Mouse (Mus musculus): ENCODE measurements around the gene Mrtfa. TPM values are rescaled to one million over a fixed set of nuclear protein-coding genes. Genes with fewer than 3 reads are reported as not detected.

Gene Mrtfa
- polyA plus RNA-seq, 1 experiment from 2014 or later = 6.1 TPM

DNA sequence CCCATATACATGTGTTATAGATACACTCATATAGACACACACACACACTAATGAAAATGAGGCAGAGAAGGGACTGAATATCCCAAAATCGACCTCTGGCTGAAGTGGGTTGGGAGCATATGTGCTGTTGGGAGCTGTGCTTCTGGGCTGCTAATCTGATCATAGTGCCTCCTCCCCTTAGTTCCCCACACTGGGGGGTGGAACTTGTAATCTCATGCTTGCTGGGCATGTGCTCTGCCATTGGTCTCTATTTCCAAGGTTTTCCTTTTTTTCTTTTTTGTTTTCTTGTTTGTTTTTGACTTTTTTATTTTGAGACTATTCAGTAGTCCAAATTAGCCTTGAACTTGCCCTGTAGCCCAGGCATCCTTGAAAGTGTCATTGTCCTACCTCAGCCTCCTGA, 202.2 kb downstream of the Mrtfa start:
- Histone ChIP-seq H3K4me2 (ENCODE audit: low read depth, low read length) (no peak overlapping the region), H3K4me1 (ENCODE audit: control insufficient read depth, low read depth, low read length) (peaks cover 5% of the 10 kb centered on the region; the same call in 1 of the 2 replicates), H3K9me3 (replicated peaks; ENCODE audit: control insufficient read depth, low read length) (no peaks in the 10 kb centered on the region), H3K27ac (ENCODE audit: low read length) (no peak overlapping the region), H3K9ac (ENCODE audit: low read depth, low read length) (no peak overlapping the region), H3K27me3 (ENCODE audit: control insufficient read depth, insufficient read depth, low read depth, low read length) (no peaks in the 10 kb centered on the region), H3K36me3 (ENCODE audit: control insufficient read depth, insufficient read depth) (no peaks in the 10 kb centered on the region), H3K4me3 (ENCODE audit: low read depth, low read length) (no peak overlapping the region)
- no peak for ATAC-seq (ENCODE audit: low read depth)
- WGBS (ENCODE audit: insufficient replicate concordance) = 18% methylated on average over 1 of the region's 1 CpGs

DNA sequence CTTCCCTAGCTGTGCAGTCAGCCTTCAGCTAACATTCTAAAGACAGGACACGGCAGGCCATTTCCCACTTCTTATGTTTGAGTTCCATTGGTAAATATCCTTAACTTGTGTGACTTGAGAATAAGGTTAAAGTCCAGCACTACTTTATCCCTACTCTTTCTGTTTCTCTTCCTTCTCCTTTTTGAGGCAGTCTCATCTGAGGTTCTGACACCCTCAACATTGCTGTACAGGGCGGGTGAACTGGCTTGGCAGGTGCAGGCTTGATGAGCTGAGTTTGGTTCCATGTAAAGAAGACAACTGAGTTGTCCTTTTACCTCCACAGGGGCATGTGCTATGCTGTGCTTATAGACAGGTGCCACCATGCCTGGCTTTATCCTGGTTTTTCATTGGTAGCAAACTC, 207.3 kb downstream of the Mrtfa start:
- 82% methylated on average over 2 of the region's 2 CpGs for WGBS (ENCODE audit: insufficient replicate concordance)
- no peak overlapping the region for H3K4me3 ChIP-seq (ENCODE audit: low read depth, low read length)
- no peaks in the 10 kb centered on the region for H3K27me3 ChIP-seq (ENCODE audit: control insufficient read depth, insufficient read depth, low read depth, low read length)
- no peak overlapping the region for H3K27ac ChIP-seq (ENCODE audit: low read length)
- H3K9me3 ChIP-seq (replicated peaks; ENCODE audit: control insufficient read depth, low read length) = no peaks in the 10 kb centered on the region
- H3K9ac ChIP-seq (ENCODE audit: low read depth, low read length) = no peak overlapping the region
- peaks cover 18% of the 10 kb centered on the region for H3K4me1 ChIP-seq (ENCODE audit: control insufficient read depth, low read depth, low read length)
- ATAC-seq (ENCODE audit: low read depth) = no peak
- H3K36me3 ChIP-seq (ENCODE audit: control insufficient read depth, insufficient read depth) = no peaks in the 10 kb centered on the region
- no peak overlapping the region for H3K4me2 ChIP-seq (ENCODE audit: low read depth, low read length)

DNA sequence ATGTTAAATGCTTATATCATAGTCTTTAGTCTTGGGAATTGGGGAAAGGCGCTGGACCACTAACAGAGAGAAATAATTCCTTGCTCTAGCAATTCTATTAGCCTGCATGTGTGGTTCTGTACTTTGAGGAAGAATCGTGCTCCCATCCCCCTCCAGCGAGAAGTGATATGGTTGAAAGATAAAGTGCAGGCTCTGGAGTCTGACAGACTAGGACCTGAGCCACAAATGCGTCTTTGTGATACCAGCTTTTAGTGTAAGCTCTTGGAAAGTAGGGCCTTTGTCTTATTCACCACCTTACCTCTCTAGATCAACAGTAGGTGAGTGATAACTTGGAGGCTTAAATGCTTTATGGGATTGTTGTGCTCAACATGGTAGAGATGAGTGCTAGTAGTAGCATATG, 209.4 kb downstream of the Mrtfa start:
- Histone ChIP-seq H3K4me3 (ENCODE audit: low read depth, low read length) (no peak overlapping the region), H3K27me3 (ENCODE audit: control insufficient read depth, insufficient read depth, low read depth, low read length) (no peaks in the 10 kb centered on the region), H3K4me1 (ENCODE audit: control insufficient read depth, low read depth, low read length) (peaks cover 20% of the 10 kb centered on the region), H3K36me3 (ENCODE audit: control insufficient read depth, insufficient read depth) (no peaks in the 10 kb centered on the region), H3K4me2 (ENCODE audit: low read depth, low read length) (no peak overlapping the region), H3K9ac (ENCODE audit: low read depth, low read length) (no peak overlapping the region), H3K27ac (ENCODE audit: low read length) (no peak overlapping the region), H3K9me3 (replicated peaks; ENCODE audit: control insufficient read depth, low read length) (no peaks in the 10 kb centered on the region)
- ATAC-seq (ENCODE audit: low read depth) = peak; percentile 49
- WGBS (ENCODE audit: insufficient replicate concordance) = 34% methylated on average over 4 of the region's 4 CpGs

DNA sequence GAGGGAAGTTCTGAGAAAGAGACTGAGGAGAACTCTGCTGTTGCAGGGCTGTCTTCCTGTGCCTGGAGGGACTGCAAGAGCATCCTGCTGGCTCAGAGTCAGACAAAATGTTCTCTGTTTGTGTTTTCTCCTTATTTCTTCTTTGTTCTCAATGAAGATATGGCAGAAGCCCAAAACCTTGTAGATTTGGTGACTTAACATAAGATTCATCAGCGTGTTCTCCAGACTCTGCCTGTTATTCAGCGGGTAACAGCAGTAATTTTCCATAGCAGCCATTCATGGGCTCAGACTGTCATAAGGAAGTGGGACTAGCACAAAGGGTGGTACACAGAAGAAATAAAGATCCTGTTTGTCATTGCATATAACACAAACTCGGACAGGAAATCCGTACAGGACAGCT, 210.9 kb downstream of the Mrtfa start:
- Histone ChIP-seq H3K27ac (ENCODE audit: low read length) (no peak overlapping the region), H3K36me3 (ENCODE audit: control insufficient read depth, insufficient read depth) (no peaks in the 10 kb centered on the region), H3K4me2 (ENCODE audit: low read depth, low read length) (no peak overlapping the region), H3K9ac (ENCODE audit: low read depth, low read length) (no peak overlapping the region), H3K27me3 (ENCODE audit: control insufficient read depth, insufficient read depth, low read depth, low read length) (no peaks in the 10 kb centered on the region), H3K9me3 (replicated peaks; ENCODE audit: control insufficient read depth, low read length) (no peaks in the 10 kb centered on the region), H3K4me1 (ENCODE audit: control insufficient read depth, low read depth, low read length) (peaks cover 20% of the 10 kb centered on the region), H3K4me3 (ENCODE audit: low read depth, low read length) (no peak overlapping the region)
- no peak for ATAC-seq (ENCODE audit: low read depth)
- WGBS (ENCODE audit: insufficient replicate concordance) = 65% methylated on average over 4 of the region's 4 CpGs

DNA sequence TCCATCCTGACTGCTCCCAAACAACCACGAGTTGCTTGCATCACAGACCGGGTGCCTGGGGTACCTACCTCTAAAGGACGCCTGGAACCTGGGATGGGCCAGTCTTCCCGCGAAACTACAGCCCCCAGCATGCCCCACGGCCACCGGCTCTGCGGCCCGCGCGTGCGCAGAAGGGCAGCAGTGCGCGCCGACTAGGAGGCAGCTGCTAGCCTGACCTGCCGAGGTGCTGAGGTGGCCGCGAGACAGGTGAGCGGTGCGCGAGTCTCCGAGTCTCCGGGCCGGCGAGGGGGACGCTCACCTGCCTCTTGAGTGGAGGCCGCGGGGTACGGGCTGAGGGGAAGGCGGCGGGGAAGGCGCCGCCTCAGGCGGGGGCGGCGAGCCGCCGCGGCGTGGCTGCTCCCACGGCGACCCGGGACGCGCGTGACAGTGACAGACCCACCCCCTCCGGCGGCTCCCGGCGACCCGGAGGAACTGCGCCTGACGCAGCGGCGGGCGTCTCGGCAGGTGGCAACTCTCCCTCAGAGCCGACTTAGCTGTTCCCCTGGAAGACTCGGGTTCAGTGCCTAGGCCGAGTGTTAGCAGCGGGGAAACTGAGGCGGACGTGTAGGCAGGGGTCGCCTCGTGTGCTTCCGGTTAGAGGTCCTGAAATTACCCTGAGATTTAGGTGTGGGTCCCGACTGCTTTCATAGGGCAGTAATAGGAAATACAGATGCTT, 212.8 kb downstream of the Mrtfa start, which contains the start of gene Sgsm3:
Gene Sgsm3 (plus strand): TSS at position 146 of the 715 bp plus-strand sequence.
- Histone ChIP-seq H3K27ac (ENCODE audit: low read length) (0 out of 2 replicates have a peak within 1 kb of the TSS, but pooled peaks have one; percentile 7), H3K9ac (ENCODE audit: low read depth, low read length) (peak within 1 kb of the TSS; percentile 82), H3K36me3 (ENCODE audit: control insufficient read depth, insufficient read depth) (no peaks in the 10 kb centered on the region), H3K27me3 (ENCODE audit: control insufficient read depth, insufficient read depth, low read depth, low read length) (no peaks in the 10 kb centered on the region), H3K4me3 (ENCODE audit: low read depth, low read length) (peak within 1 kb of the TSS; percentile 85), H3K4me2 (ENCODE audit: low read depth, low read length) (peak within 1 kb of the TSS; percentile 89), H3K9me3 (replicated peaks; ENCODE audit: control insufficient read depth, low read length) (no peaks in the 10 kb centered on the region), H3K4me1 (ENCODE audit: control insufficient read depth, low read depth, low read length) (peaks cover 20% of the 10 kb centered on the region)
- ATAC-seq (ENCODE audit: low read depth) = peak; percentile 90
- under 1% methylated on average over 67 of the region's 67 CpGs for WGBS (ENCODE audit: insufficient replicate concordance)

DNA sequence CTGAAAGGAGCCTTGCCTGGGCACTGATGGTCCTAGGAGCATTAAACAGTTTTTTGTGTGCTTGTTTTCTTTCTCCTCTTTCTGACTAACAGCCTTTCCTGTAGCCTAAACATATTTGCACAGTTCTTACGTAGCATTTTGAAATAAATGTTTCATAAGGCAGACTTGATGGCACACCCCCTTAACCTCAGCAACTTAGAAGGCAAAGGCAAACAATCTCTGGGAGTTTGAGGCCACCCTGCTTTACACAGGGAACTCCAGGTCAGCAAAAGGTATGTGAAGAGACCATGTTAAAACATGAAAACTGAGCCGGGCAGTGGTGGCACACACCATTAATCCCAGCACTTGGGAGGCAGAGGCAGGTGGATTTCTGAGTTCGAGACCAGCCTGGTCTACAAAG, 214.9 kb downstream of the Mrtfa start:
- no peak overlapping the region for H3K4me2 ChIP-seq (ENCODE audit: low read depth, low read length)
- no peak for ATAC-seq (ENCODE audit: low read depth)
- no peak overlapping the region for H3K27ac ChIP-seq (ENCODE audit: low read length)
- H3K4me3 ChIP-seq (ENCODE audit: low read depth, low read length) = no peak overlapping the region
- WGBS (ENCODE audit: insufficient replicate concordance) = 68% methylated on average over 3 of the region's 3 CpGs
- peaks cover 16% of the 10 kb centered on the region for H3K4me1 ChIP-seq (ENCODE audit: control insufficient read depth, low read depth, low read length)
- no peaks in the 10 kb centered on the region for H3K36me3 ChIP-seq (ENCODE audit: control insufficient read depth, insufficient read depth)
- H3K9ac ChIP-seq (ENCODE audit: low read depth, low read length) = no peak overlapping the region
- no peaks in the 10 kb centered on the region for H3K9me3 ChIP-seq (replicated peaks; ENCODE audit: control insufficient read depth, low read length)
- no peaks in the 10 kb centered on the region for H3K27me3 ChIP-seq (ENCODE audit: control insufficient read depth, insufficient read depth, low read depth, low read length)

DNA sequence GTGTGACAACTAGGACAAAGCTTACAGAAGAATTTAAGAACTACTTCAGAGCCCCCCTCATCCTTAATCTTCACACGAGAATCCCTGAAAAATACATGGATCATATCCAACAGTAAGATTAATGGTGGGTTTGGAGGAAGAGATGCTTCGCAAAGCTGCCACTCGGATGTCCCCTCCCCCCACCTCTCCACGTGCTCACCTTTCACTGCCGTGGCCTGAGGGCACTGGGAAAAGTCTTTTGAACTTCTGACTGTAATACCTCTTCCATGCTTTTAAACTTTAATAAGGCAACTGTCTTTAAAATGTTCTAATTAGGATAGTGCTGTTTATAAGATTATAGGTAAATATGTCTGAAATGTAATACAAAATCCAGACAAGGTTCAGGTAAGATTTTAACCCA, 216.2 kb downstream of the Mrtfa start:
- Histone ChIP-seq H3K9ac (ENCODE audit: low read depth, low read length) (no peak overlapping the region), H3K4me1 (ENCODE audit: control insufficient read depth, low read depth, low read length) (peaks cover 13% of the 10 kb centered on the region), H3K27me3 (ENCODE audit: control insufficient read depth, insufficient read depth, low read depth, low read length) (no peaks in the 10 kb centered on the region), H3K27ac (ENCODE audit: low read length) (no peak overlapping the region), H3K4me3 (ENCODE audit: low read depth, low read length) (no peak overlapping the region), H3K4me2 (ENCODE audit: low read depth, low read length) (no peak overlapping the region), H3K36me3 (ENCODE audit: control insufficient read depth, insufficient read depth) (peaks cover 2% of the 10 kb centered on the region; the same call in 1 of the 2 replicates), H3K9me3 (replicated peaks; ENCODE audit: control insufficient read depth, low read length) (no peaks in the 10 kb centered on the region)
- WGBS (ENCODE audit: insufficient replicate concordance) = 44% methylated on average over 5 of the region's 5 CpGs
- ATAC-seq (ENCODE audit: low read depth) = no peak

DNA sequence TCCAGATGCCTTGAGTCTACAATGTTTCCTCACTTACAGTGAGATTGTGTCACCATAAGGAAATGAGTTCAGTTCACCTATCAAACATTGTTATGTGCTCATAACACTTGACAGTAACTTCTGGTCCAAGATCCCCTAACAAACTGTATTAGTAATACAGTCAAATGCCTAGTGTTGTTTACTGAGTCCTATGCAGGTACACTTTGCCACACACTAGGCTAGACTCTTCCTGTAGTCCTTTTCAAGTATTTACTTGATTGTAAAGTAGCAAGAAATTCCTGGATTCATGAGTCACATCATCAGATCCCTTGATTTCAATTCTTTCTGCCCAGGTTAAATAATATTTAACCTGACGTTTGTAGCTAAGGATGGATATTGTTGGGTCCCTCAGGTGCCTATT, 221.2 kb downstream of the Mrtfa start:
- Histone ChIP-seq H3K27ac (ENCODE audit: low read length) (no peak overlapping the region), H3K9ac (ENCODE audit: low read depth, low read length) (no peak overlapping the region), H3K36me3 (ENCODE audit: control insufficient read depth, insufficient read depth) (peaks cover 24% of the 10 kb centered on the region), H3K27me3 (ENCODE audit: control insufficient read depth, insufficient read depth, low read depth, low read length) (no peaks in the 10 kb centered on the region), H3K4me3 (ENCODE audit: low read depth, low read length) (no peak overlapping the region), H3K4me1 (ENCODE audit: control insufficient read depth, low read depth, low read length) (no peaks in the 10 kb centered on the region), H3K9me3 (replicated peaks; ENCODE audit: control insufficient read depth, low read length) (no peaks in the 10 kb centered on the region), H3K4me2 (ENCODE audit: low read depth, low read length) (no peak overlapping the region)
- no peak for ATAC-seq (ENCODE audit: low read depth)
- 56% methylated on average over 1 of the region's 1 CpGs for WGBS (ENCODE audit: insufficient replicate concordance)
